Mouse (Mus musculus) ES-E14 (cell line): ENCODE results near the gene Pex13. TPM values are rescaled to one million over a fixed set of nuclear protein-coding genes. Genes with fewer than 3 reads are reported as not detected.

Source experiments
- DNase-seq: peaks from one replicate; pipeline ENCODE4 v3.0.0-alpha.2; 2013; ENCODE audit warnings: low read depth, low spot score
- H3K27ac ChIP-seq: 2 replicates; pipeline ENCODE4 v1.5.1; 2012; ENCODE audit warnings: low read depth, mild to moderate bottlenecking, low read length, moderate library complexity, mixed read lengths; ENCODE audit not compliant: poor library complexity, insufficient read depth, severe bottlenecking
- H3K36me3 ChIP-seq: 2 replicates; pipeline ENCODE4 v1.6.1; 2012; ENCODE audit warnings: mild to moderate bottlenecking, low read length, moderate library complexity, mixed read lengths; ENCODE audit not compliant: control insufficient read depth, poor library complexity, insufficient read depth, severe bottlenecking
- H3K4me1 ChIP-seq, 2 experiments: fragments of 150-350 bp in 1 of 2; sonication (generic) in 1 of 2; 2 replicates each; pipeline ENCODE4 v1.6.1; 2012; ENCODE audit warnings: low read length in 2 of 2, mild to moderate bottlenecking in 1 of 2, mixed read lengths in 1 of 2; ENCODE audit not compliant: control insufficient read depth in 2 of 2, insufficient read depth in 2 of 2, poor library complexity in 1 of 2
- H3K4me3 ChIP-seq, 2 experiments: fragments of 150-350 bp in 1 of 2; sonication (generic) in 1 of 2; 2 replicates each; pipeline ENCODE4 v1.5.1; 2012; ENCODE audit warnings: low read length in 2 of 2, low read depth in 1 of 2, mild to moderate bottlenecking in 1 of 2, mixed read lengths in 1 of 2; ENCODE audit not compliant: insufficient read depth in 1 of 2, poor library complexity in 1 of 2, severe bottlenecking in 1 of 2
- H3K9ac ChIP-seq: 2 replicates; pipeline ENCODE4 v1.6.1; 2012; ENCODE audit warnings: low read depth, mild to moderate bottlenecking, low read length, mixed read lengths; ENCODE audit not compliant: poor library complexity, insufficient read depth, severe bottlenecking
- H3K9me3 ChIP-seq: fragments of 150-350 bp; sonication (generic); 2 replicates; pipeline ENCODE4 v1.6.1; 2012; ENCODE audit warnings: low read depth, mild to moderate bottlenecking, low read length; ENCODE audit not compliant: control insufficient read depth, insufficient read depth
- CHD2 ChIP-seq: IDR thresholded peaks from 2 replicates; pipeline ENCODE4 v1.6.1; 2014; ENCODE audit warnings: mild to moderate bottlenecking, low read depth, low read length, inconsistent platforms
- HCFC1 ChIP-seq: IDR thresholded peaks from 2 replicates; pipeline ENCODE4 v1.6.1; 2012; ENCODE audit warnings: low read length, inconsistent platforms, borderline replicate concordance; ENCODE audit not compliant: insufficient read depth
- MAFK ChIP-seq: IDR thresholded peaks from 2 replicates; pipeline ENCODE4 v1.6.1; 2014; ENCODE audit warnings: mild to moderate bottlenecking, low read depth, low read length, inconsistent platforms; ENCODE audit not compliant: insufficient read depth
- ZC3H11A ChIP-seq: IDR thresholded peaks from 2 replicates; pipeline ENCODE4 v1.6.1; 2012; ENCODE audit warnings: low read depth, mild to moderate bottlenecking, inconsistent platforms, low read length, borderline replicate concordance
- ZNF384 ChIP-seq: IDR thresholded peaks from 2 replicates; pipeline ENCODE4 v1.6.1; 2012; ENCODE audit warnings: low read depth, low read length, inconsistent platforms
- in situ Hi-C, 2 experiments: fragments of 600-800 bp; cut with MboI; formaldehyde crosslinking; loops; one replicate each; pipeline ENCODE4 v1.15.1; 2025; ENCODE audit warnings: low sequenced_read_pairs in 2 of 2, inconsistent platforms in 1 of 2; ENCODE audit not compliant: unreplicated experiment in 2 of 2
- total RNA-seq: library from RNA; depleted of rRNA; stranded (reverse); fragments of 300-350 nt; gene quantifications from 2 replicates; pipeline ENCODE4 v1.2.3, GENCODE M21; 2012

Gene Pex13
- total RNA-seq, 1 experiment, result 60.8 TPM

DNA sequence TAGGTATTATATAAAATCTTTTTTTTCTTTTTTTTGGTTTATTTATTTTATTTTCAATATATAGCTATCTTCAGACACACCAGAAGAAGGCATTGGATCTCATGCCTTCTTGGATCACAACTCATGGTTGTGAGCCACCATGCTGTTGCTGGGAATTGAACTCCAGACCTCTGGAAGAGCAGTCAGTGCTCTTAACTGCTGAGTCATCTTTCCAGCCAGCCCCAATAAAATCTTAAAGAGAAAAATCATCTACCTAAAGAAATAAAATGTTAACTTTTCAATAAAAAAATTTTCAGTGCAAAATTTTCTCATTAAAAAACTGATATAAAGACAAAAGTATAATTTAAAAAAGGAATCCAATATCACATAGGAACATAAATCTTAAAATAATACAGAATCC is 1.5 kb downstream of the Pex13 start:
- no peak overlapping the region for H3K9ac ChIP-seq
- peaks cover 2 to 5% of the 10 kb centered on the region in 2 experiments for H3K4me1 ChIP-seq
- DNase-seq, result no peak
- no peak overlapping the region for H3K27ac ChIP-seq
- TF ChIP-seq MAFK (peak; percentile 59), HCFC1 (no peak)
- in situ Hi-C loops, result no loop called here
- peak overlapping the region in 1 of 2 experiments; percentile 97; a peak in 1 of 4 replicates for H3K4me3 ChIP-seq
- H3K9me3 ChIP-seq, result no peaks in the 10 kb centered on the region
- H3K36me3 ChIP-seq, result peaks cover 2% of the 10 kb centered on the region; the same call in 1 of the 2 replicates

DNA sequence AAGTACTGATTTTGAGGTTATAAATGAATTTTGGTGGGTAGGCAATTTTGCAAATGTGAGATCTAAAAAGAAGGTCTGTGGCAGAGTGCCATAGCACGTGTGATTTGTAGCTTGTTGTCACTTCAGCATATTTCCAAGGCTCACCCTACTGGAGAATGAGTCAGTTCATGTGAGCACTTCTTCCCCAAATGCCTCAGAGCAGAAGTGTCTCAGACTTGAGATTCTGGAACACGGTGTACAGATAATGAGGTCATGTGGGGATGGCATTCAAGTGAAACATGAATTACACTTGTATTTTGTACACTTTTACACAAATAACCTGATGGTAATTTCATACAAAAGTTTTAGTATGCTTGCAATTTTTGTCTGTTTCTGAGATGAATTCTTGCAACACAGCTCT is 8.0 kb downstream of the Pex13 start:
- H3K27ac ChIP-seq, result no peak overlapping the region
- no peak overlapping the region for H3K9ac ChIP-seq
- H3K9me3 ChIP-seq, result no peaks in the 10 kb centered on the region
- H3K4me1 ChIP-seq, result peaks cover 3 to 9% of the 10 kb centered on the region in 2 experiments
- H3K36me3 ChIP-seq, result peaks cover 1% of the 10 kb centered on the region; the same call in 1 of the 2 replicates
- DNase-seq, result no peak
- H3K4me3 ChIP-seq, result no peak overlapping the region
- in situ Hi-C loops, result no loop called here
- TF ChIP-seq HCFC1 (no peak), MAFK (no peak), CHD2 (no peak), ZC3H11A (no peak), ZNF384 (no peak)

DNA sequence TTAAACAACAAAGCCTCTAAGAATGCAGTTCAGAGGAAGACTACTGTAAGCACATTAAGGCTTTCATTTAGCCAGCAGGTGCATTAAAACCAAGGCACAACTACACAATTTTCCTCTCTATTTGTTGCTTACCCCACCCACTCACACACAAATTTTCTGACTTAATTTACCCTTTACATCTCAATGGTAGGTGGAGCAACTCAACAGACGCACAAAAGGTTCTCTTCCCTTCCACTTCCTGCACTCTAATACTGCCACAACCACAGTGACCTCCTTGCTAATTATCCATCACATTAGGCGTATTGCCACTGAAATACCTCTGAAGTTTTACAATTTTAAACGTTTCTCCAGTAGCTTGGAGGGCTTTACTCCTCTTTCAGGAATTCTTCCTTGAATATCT is 12.1 kb downstream of the Pex13 start:
- Histone ChIP-seq H3K4me3 (peak overlapping the region in 1 of 2 experiments; percentile 16; a peak in 1 of 4 replicates), H3K4me1 (peaks cover 3 to 8% of the 10 kb centered on the region in 2 experiments; a peak in 3 of 4 replicates), H3K36me3 (peaks cover 2% of the 10 kb centered on the region), H3K9ac (no peak overlapping the region), H3K27ac (peak overlapping the region; percentile 76; the same call in 1 of the 2 replicates), H3K9me3 (no peaks in the 10 kb centered on the region)
- DNase-seq, result no peak
- no peak for TF ChIP-seq ZNF384
- no peak for TF ChIP-seq CHD2
- no peak for TF ChIP-seq MAFK
- TF ChIP-seq ZC3H11A, result no peak
- TF ChIP-seq HCFC1, result no peak
- in situ Hi-C loops, result no loop called here

DNA sequence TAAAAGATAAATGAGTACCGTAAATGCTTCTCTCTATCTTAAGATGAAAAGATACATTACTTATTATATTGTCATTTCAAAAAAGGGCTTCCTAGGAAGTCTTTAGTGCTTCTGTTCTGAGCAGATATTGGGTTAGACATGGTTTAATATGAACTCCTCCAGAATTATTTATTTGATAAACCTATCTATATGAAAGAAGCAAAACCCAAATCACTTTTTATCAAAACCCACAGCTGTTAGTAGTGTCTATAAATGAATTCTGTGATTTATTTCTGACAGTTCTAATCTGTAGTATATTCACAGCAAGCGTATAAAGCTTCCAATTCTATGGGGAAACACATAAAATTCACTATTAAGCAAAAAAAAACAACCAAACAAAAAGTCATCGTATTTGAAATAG is 17.9 kb downstream of the Pex13 start:
- Histone ChIP-seq H3K27ac (no peak overlapping the region), H3K4me1 (peaks cover 0 to 3% of the 10 kb centered on the region in 2 experiments; a peak in 1 of 4 replicates), H3K9me3 (no peaks in the 10 kb centered on the region), H3K4me3 (no peak overlapping the region), H3K36me3 (peaks cover 5% of the 10 kb centered on the region; the same call in 1 of the 2 replicates), H3K9ac (no peak overlapping the region)
- no peak for TF ChIP-seq HCFC1
- TF ChIP-seq ZC3H11A, result no peak
- TF ChIP-seq MAFK, result no peak
- TF ChIP-seq ZNF384, result no peak
- no peak for TF ChIP-seq CHD2
- DNase-seq, result no peak
- in situ Hi-C loops, result no loop called here

DNA sequence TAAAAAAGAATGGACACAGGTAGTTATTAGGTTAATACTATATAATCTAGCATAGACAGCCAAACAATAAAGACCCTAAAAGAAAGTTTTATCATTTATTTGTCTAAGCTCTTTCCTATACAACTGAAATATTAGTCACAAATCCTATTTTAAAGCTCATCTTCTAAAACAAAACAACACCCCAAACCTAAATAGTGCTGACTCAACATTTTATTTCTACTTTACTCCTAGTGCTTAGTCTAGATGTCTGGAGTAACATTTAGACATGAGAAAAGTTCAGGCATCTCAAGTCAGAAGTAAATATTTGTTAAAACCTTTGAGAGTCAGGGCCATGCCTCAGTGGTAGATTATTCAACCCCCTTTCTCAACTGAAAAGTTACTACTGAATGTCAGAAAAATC is 18.3 kb downstream of the Pex13 start:
- TF ChIP-seq ZNF384, result no peak
- TF ChIP-seq MAFK, result peak; percentile 97
- Histone ChIP-seq H3K9me3 (no peaks in the 10 kb centered on the region), H3K27ac (no peak overlapping the region), H3K4me1 (no peaks in the 10 kb centered on the region; a peak in 1 of 4 replicates), H3K36me3 (peaks cover 5% of the 10 kb centered on the region; the same call in 1 of the 2 replicates), H3K9ac (no peak overlapping the region), H3K4me3 (no peak overlapping the region)
- in situ Hi-C loops, result no loop called here
- no peak for DNase-seq
